Mouse (Mus musculus) heart, embryonic 13.5 days (tissue): ENCODE results near the gene Tshz2. TPM values are rescaled to one million over a fixed set of nuclear protein-coding genes. Genes with fewer than 3 reads are reported as not detected.
"Not testable (repeated sequence)": the region's sequence is repeated elsewhere in the genome, so short reads cannot be mapped to it uniquely, and the experiment has no call there.

Source experiments
- ATAC-seq: fragments of 200-750 bp; cut with Nextera tagmentation; 2 replicates; pipeline ENCODE4 v1.8.0; 2017; ENCODE audit warnings: moderate TSS enrichment; ENCODE audit not compliant: insufficient number of reproducible peaks, low FRiP score, low TSS enrichment; ENCODE audit errors: extremely low read depth
- H3K27ac ChIP-seq: fragments of 300-500 bp; sonication (generic); replicated peaks from 2 replicates; pipeline ENCODE4 v1.5.1; 2015; ENCODE audit warnings: moderate library complexity, mild to moderate bottlenecking, inconsistent platforms
- H3K27me3 ChIP-seq: fragments of 300-500 bp; sonication (generic); replicated peaks from 2 replicates; pipeline ENCODE4 v1.6.1; 2015; ENCODE audit warnings: mild to moderate bottlenecking, inconsistent platforms
- H3K36me3 ChIP-seq: fragments of 300-500 bp; sonication (generic); 2 replicates; pipeline ENCODE4 v1.6.1; 2015; ENCODE audit warnings: mild to moderate bottlenecking, inconsistent platforms
- H3K4me1 ChIP-seq: fragments of 300-500 bp; sonication (generic); 2 replicates; pipeline ENCODE4 v1.6.1; 2015; ENCODE audit warnings: inconsistent platforms
- H3K4me2 ChIP-seq: fragments of 300-500 bp; sonication (generic); 2 replicates; pipeline ENCODE4 v1.6.1; 2015; ENCODE audit warnings: inconsistent platforms, mild to moderate bottlenecking, moderate library complexity
- H3K4me3 ChIP-seq: fragments of 300-500 bp; sonication (generic); 2 replicates; pipeline ENCODE4 v1.5.1; 2015; ENCODE audit warnings: moderate library complexity, mild to moderate bottlenecking, inconsistent platforms
- H3K9ac ChIP-seq: fragments of 300-500 bp; sonication (generic); 2 replicates; pipeline ENCODE4 v1.6.1; 2015; ENCODE audit warnings: inconsistent platforms, mild to moderate bottlenecking, moderate library complexity
- H3K9me3 ChIP-seq: fragments of 300-500 bp; sonication (generic); 2 replicates; pipeline ENCODE4 v1.6.1; 2016; ENCODE audit warnings: inconsistent platforms
- WGBS: fragments of 180-500 bp; shearing (Covaris S2); methylation state at CpG from one replicate; pipeline ENCODE4 v1.1.7; 2015; ENCODE audit warnings: mixed read lengths; 5-methylcytosine and 5-hydroxymethylcytosine counted together
- polyA plus RNA-seq: library from polyadenylated mRNA; unstranded; fragments of >200 nt; fragmentation: Nextera tagmentation; extraction: Ambion mirVana; gene quantifications from 2 replicates; pipeline ENCODE4 v1.2.1, GENCODE M21; 2015

Gene Tshz2
- 4.0 and 4.1 TPM in 2 replicates for polyA plus RNA-seq

DNA sequence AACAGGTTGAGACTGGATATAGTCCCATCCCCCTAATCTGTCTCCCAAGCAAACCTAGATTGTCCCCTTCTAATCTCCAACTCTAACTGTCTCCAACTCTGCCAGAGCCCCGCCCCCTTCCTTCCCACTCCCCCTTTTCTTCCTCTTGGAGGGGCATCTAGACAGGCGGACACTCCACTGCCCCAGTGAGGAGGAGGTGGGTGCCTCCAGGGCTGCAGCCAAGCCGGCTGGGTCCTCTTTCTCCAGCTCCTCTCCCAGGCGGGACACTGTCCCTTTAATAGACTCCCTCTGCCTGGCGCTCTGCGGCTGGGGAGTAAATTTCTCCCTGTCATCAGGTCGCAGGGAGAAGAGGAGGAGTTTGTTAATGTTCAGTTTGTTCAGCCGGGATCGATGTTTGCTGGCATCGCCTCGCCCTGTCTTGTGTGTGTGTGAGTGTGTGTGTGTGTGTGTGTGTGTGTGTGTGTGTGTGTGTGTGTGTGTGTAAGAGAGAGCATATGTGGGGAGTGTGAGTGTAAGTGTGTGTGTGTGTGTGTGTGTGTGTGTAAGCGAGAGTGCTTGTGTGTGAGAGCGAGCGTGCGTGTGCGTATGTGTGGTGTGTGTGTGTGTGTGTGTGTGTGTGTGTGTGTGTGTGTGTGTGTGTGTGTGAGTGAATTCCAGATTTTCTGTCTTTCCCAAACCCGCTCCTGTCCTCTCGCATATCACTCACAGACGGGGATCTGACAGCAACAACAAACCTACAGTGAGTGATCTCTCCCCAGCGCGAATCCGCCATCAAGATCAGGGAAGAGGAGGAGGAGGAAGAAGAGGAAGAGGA lies at the start of gene Tshz2:
Gene Tshz2 (plus strand): TSS at position 676 of the 814 bp plus-strand sequence.
- Histone ChIP-seq H3K36me3 (no peaks in the 10 kb centered on the region), H3K9me3 (no peaks in the 10 kb centered on the region), H3K4me3 (peak within 1 kb of the TSS; percentile 76), H3K4me1 (peaks cover 28% of the 10 kb centered on the region), H3K27ac (peak within 1 kb of the TSS; percentile 81), H3K27me3 (no peaks in the 10 kb centered on the region), H3K9ac (peak within 1 kb of the TSS; percentile 90), H3K4me2 (peak within 1 kb of the TSS; percentile 90)
- ATAC-seq: 0 out of 2 replicates have a peak, but pooled peaks have one; percentile 8
- under 1% methylated on average over 20 of the region's 22 CpGs for WGBS

DNA sequence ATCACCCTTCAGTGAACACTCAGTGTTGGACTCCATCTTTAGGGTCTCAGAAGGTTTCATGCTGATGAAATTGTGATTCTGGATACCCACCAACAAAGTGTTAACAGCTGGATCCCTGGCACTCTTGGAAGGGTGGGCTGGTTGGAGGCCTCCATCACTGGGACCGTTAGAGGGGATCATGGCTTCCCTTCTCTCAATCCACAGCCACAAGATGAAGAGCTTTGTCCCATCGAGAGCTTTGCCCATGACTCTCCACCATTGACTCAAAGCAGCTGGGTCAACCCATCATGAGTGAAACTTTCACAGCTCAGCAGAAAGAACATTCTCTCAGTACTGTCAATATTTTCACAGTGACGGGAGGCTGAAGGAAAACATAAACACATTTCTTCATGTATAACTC lies 49.3 kb upstream of the Tshz2 start:
- Histone ChIP-seq H3K4me1 (no peaks in the 10 kb centered on the region), H3K36me3 (no peaks in the 10 kb centered on the region), H3K4me2 (no peak overlapping the region), H3K9me3 (no peaks in the 10 kb centered on the region), H3K27ac (no peak overlapping the region), H3K9ac (no peak overlapping the region), H3K4me3 (no peak overlapping the region), H3K27me3 (no peaks in the 10 kb centered on the region)
- ATAC-seq: no peak
- 76% methylated on average over 3 of the region's 3 CpGs for WGBS

GRCm38 (mm10) chr2:169584745-169585456 lies 47.9 kb upstream of the Tshz2 start:
- 81% methylated on average over 15 of the region's 15 CpGs for WGBS
- ATAC-seq: no peak

GRCm38 (mm10) chr2:169585631-169586285 lies 47.1 kb upstream of the Tshz2 start:
- H3K9ac ChIP-seq: no peak overlapping the region
- 70% methylated on average over 12 of the region's 12 CpGs for WGBS
- no peak overlapping the region for H3K4me2 ChIP-seq
- ATAC-seq: no peak
- no peak overlapping the region for H3K27ac ChIP-seq
- no peak overlapping the region for H3K4me3 ChIP-seq
- no peaks in the 10 kb centered on the region for H3K36me3 ChIP-seq
- no peaks in the 10 kb centered on the region for H3K27me3 ChIP-seq
- no peaks in the 10 kb centered on the region for H3K9me3 ChIP-seq
- H3K4me1 ChIP-seq: no peaks in the 10 kb centered on the region

More at GRCm38 (mm10) chr2:169584745-169585456, 47.9 kb upstream of the Tshz2 start:
- no peaks in the 10 kb centered on the region for H3K36me3 ChIP-seq
- no peaks in the 10 kb centered on the region for H3K4me1 ChIP-seq
- no peaks in the 10 kb centered on the region for H3K9me3 ChIP-seq
- H3K4me3 ChIP-seq: no peak overlapping the region
- H3K4me2 ChIP-seq: no peak overlapping the region
- no peaks in the 10 kb centered on the region for H3K27me3 ChIP-seq
- no peak overlapping the region for H3K9ac ChIP-seq
- no peak overlapping the region for H3K27ac ChIP-seq

DNA sequence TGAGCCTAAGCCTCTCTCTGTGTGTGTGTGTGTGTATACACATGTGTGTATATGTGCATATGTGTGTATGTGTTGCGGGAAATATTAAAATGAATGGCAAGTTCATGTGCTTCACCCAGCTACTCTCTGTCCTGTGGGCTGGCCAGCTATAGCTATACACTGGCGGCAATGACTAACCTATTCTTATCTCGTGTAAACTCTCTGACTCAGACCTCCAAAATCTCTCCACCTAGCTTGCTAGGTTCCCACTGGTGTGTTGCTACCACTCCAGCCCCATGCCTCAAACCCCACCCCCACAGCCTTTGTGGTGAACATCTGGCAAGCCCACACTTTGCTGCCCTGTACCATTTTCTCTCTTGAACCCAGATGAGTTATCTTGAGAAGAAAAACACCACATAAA lies 46.1 kb upstream of the Tshz2 start:
- Histone ChIP-seq H3K36me3 (no peaks in the 10 kb centered on the region), H3K9ac (no peak overlapping the region), H3K4me1 (no peaks in the 10 kb centered on the region), H3K27ac (no peak overlapping the region), H3K27me3 (no peaks in the 10 kb centered on the region), H3K4me3 (no peak overlapping the region), H3K4me2 (no peak overlapping the region), H3K9me3 (no peaks in the 10 kb centered on the region)
- 60% methylated on average over 3 of the region's 3 CpGs for WGBS
- ATAC-seq: no peak

DNA sequence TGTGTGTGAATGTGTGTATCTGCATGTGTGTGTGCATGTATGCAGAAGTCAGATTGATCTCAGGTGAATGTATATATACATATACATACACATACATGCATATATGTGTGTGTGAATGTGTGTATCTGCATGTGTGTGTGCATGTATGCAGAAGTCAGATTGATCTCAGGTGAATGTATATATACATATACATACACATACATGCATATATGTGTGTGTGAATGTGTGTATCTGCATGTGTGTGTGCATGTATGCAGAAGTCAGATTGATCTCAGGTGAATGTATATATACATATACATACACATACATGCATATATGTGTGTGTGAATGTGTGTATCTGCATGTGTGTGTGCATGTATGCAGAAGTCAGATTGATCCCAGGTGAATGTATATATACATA lies 45.2 kb upstream of the Tshz2 start, which contains the start of gene Gm11011:
Gene Gm11011 (minus strand): TSS at position 101 of the 400 bp plus-strand sequence.
- H3K4me2 ChIP-seq, H3K4me3 ChIP-seq, H3K4me1 ChIP-seq, H3K9ac ChIP-seq, H3K9me3 ChIP-seq, H3K36me3 ChIP-seq, H3K27me3 ChIP-seq, ATAC-seq, H3K27ac ChIP-seq: not testable (repeated sequence)

DNA sequence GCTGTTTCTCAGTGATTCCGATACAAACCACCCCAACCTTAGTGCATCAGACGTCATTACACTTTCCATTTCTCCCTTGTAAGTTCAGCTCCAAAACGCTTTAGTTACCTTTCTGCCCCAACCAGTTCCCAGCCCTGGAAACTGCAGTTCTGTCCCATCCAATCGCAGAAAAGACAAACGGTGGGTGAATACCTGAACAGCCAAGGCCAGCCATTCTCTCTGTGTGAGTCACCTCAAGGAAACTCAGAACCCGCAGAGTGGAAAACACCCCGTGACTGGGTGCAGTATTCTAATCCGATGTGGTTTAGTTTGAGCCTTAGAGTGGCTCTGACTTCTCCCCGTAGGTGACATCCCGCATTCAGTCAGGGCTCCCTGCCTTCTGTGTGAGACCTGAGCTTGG lies 43.1 kb upstream of the Tshz2 start:
- no peaks in the 10 kb centered on the region for H3K27me3 ChIP-seq

GRCm38 (mm10) chr2:169590412-169590811 lies 42.4 kb upstream of the Tshz2 start:
- Histone ChIP-seq H3K4me1 (no peaks in the 10 kb centered on the region), H3K9ac (no peak overlapping the region), H3K4me3 (no peak overlapping the region), H3K27me3 (no peaks in the 10 kb centered on the region), H3K4me2 (no peak overlapping the region), H3K36me3 (no peaks in the 10 kb centered on the region), H3K27ac (no peak overlapping the region), H3K9me3 (no peaks in the 10 kb centered on the region)
- no peak for ATAC-seq
- WGBS: 70% methylated on average over 8 of the region's 8 CpGs

More for the DNA sequence above, 43.1 kb upstream of the Tshz2 start:
- WGBS: 83% methylated on average over 10 of the region's 10 CpGs
- Histone ChIP-seq H3K4me3 (no peak overlapping the region), H3K4me1 (no peaks in the 10 kb centered on the region), H3K27ac (no peak overlapping the region), H3K36me3 (no peaks in the 10 kb centered on the region), H3K9ac (no peak overlapping the region), H3K4me2 (no peak overlapping the region), H3K9me3 (no peaks in the 10 kb centered on the region)
- ATAC-seq: no peak

GRCm38 (mm10) chr2:169593742-169594141 lies 39.1 kb upstream of the Tshz2 start:
- H3K4me2 ChIP-seq: no peak overlapping the region

DNA sequence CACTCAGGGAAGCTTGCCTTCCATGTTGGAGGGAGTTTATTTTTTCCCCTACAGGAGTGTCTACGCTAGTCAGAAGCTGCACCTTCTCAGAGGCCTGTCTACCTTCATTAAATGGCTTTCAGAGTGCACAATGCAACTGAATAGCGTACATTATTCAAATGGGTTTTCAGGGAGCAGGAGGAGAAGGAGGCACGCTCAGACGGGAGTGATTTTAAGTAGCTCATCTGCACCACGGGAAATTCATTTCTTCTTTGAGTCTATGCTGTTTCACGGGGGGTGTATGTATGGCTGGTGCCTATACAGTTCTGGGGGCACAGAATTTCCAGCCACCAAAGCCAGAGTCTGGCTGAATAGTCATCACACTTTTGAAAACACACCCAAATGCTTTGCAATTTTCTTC lies 35.5 kb upstream of the Tshz2 start:
- 79% methylated on average over 6 of the region's 6 CpGs for WGBS
- Histone ChIP-seq H3K4me2 (no peak overlapping the region), H3K27ac (no peak overlapping the region), H3K27me3 (no peaks in the 10 kb centered on the region; the same call in 1 of the 2 replicates), H3K4me3 (no peak overlapping the region), H3K9me3 (no peaks in the 10 kb centered on the region), H3K9ac (no peak overlapping the region), H3K36me3 (no peaks in the 10 kb centered on the region), H3K4me1 (no peaks in the 10 kb centered on the region)
- ATAC-seq: no peak

More at GRCm38 (mm10) chr2:169593742-169594141, 39.1 kb upstream of the Tshz2 start:
- H3K9ac ChIP-seq: no peak overlapping the region
- WGBS: 45% methylated on average over 3 of the region's 3 CpGs
- no peaks in the 10 kb centered on the region for H3K36me3 ChIP-seq
- no peak overlapping the region for H3K4me3 ChIP-seq
- H3K4me1 ChIP-seq: no peaks in the 10 kb centered on the region
- H3K27me3 ChIP-seq: no peaks in the 10 kb centered on the region
- ATAC-seq: no peak
- no peak overlapping the region for H3K27ac ChIP-seq
- no peaks in the 10 kb centered on the region for H3K9me3 ChIP-seq

DNA sequence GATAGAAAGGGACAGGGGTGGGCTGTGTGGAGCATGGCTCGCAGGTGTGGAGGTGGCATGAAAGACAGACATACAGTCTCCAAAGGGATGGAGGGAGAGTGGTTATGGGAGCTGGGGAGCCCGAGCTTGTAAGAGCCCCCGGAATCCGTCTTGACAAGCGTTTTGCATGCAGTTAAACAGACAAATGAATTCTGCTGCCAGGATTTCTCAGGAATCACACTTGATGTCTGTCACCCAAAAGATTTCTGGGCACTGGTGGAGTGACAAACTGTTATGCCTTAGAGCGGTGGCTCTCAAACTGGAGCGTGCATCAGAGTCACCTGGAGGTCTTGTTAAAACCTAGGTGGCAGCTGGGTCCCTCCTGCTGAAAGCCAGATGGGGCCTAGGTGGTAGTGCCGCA lies 34.8 kb upstream of the Tshz2 start:
- Histone ChIP-seq H3K36me3 (no peaks in the 10 kb centered on the region), H3K9me3 (no peaks in the 10 kb centered on the region), H3K27ac (no peak overlapping the region), H3K9ac (no peak overlapping the region), H3K4me1 (no peaks in the 10 kb centered on the region), H3K4me3 (no peak overlapping the region), H3K4me2 (no peak overlapping the region), H3K27me3 (no peaks in the 10 kb centered on the region; the same call in 1 of the 2 replicates)
- ATAC-seq: no peak
- 86% methylated on average over 8 of the region's 8 CpGs for WGBS
